8 mouse cellular contexts compared by ENCODE assay signal in genomic region chr7:103942730-103943129, GRCm38 (mm10). TPM values are rescaled to one million over a fixed set of nuclear protein-coding genes. Genes with fewer than 3 reads are reported as not detected.
A peak's percentile ranks its signal among the peaks of the same experiment; 100 is the strongest.
DNase-seq lines count a peak whose midpoint lies in the region; ATAC-seq lines count a peak whose summit lies in the region.

No protein-coding gene starts in this region.

- DNase-seq in kidney, adult 18-20 months = peak; percentile 13
- peak; percentile 73 for DNase-seq in CD4-positive, CD25-positive, alpha-beta regulatory T cell, adult 2 months (ENCODE audit: low read depth, low spot score)
- DNase-seq in adipocyte (ENCODE audit: low spot score) = peak; percentile 70
- DNase-seq in liver, embryonic 11.5 days (ENCODE audit: low spot score) = peak; percentile 56
- peak; percentile 59 for DNase-seq in retina, postnatal 1 day
- no peak for DNase-seq in Muller cell, postnatal 12 days (ENCODE audit: inconsistent ontology term)

- H3K27ac ChIP-seq in kidney, embryonic 16.5 days (ENCODE audit: low read length) = no peak overlapping the region
- no peak overlapping the region for H3K27ac ChIP-seq in heart, embryonic 12.5 days (ENCODE audit: poor library complexity, severe bottlenecking)
- H3K27ac ChIP-seq in liver, embryonic 11.5 days (ENCODE audit: low read depth, low read length) = no peak overlapping the region

- no peak overlapping the region for H3K9ac ChIP-seq in kidney, embryonic 16.5 days (replicated peaks; ENCODE audit: low read length)
- H3K9ac ChIP-seq in heart, embryonic 12.5 days = no peak overlapping the region
- no peak overlapping the region for H3K9ac ChIP-seq in liver, embryonic 11.5 days (ENCODE audit: low read depth, low read length)

- 28% methylated on average over 2 of the region's 2 CpGs for WGBS in kidney, embryonic 16.5 days
- 27% methylated on average over 2 of the region's 2 CpGs for WGBS in heart, embryonic 12.5 days
- WGBS in liver, embryonic 11.5 days = 17% methylated on average over 2 of the region's 2 CpGs

- no peaks in the 10 kb centered on the region for H3K36me3 ChIP-seq in kidney, embryonic 16.5 days (ENCODE audit: insufficient read depth, low read length)
- no peaks in the 10 kb centered on the region for H3K36me3 ChIP-seq in heart, embryonic 12.5 days
- no peaks in the 10 kb centered on the region for H3K36me3 ChIP-seq in liver, embryonic 11.5 days (ENCODE audit: control insufficient read depth, insufficient read depth, low read length)

- no peak overlapping the region for H3K4me2 ChIP-seq in kidney, embryonic 16.5 days (replicated peaks; ENCODE audit: low read depth, low read length)
- H3K4me2 ChIP-seq in heart, embryonic 12.5 days = no peak overlapping the region
- no peak overlapping the region for H3K4me2 ChIP-seq in liver, embryonic 11.5 days

- no peaks in the 10 kb centered on the region for H3K9me3 ChIP-seq in kidney, embryonic 16.5 days (ENCODE audit: low read length)
- no peaks in the 10 kb centered on the region for H3K9me3 ChIP-seq in heart, embryonic 12.5 days (replicated peaks)
- H3K9me3 ChIP-seq in liver, embryonic 11.5 days (ENCODE audit: control insufficient read depth, low read length) = no peaks in the 10 kb centered on the region

- ATAC-seq in kidney, embryonic 16.5 days (ENCODE audit: low FRiP score, low TSS enrichment) = no peak
- ATAC-seq in heart, embryonic 12.5 days (ENCODE audit: insufficient number of reproducible peaks, low FRiP score) = peak; percentile 36; the same call in 1 of the 2 replicates
- ATAC-seq in liver, embryonic 11.5 days (replicated peaks; ENCODE audit: low FRiP score) = peak; percentile 60

- H3K4me3 ChIP-seq in kidney, embryonic 16.5 days (ENCODE audit: low read length) = no peak overlapping the region
- no peak overlapping the region for H3K4me3 ChIP-seq in heart, embryonic 12.5 days
- H3K4me3 ChIP-seq in liver, embryonic 11.5 days (ENCODE audit: low read depth, low read length) = no peak overlapping the region

- no peaks in the 10 kb centered on the region for H3K27me3 ChIP-seq in kidney, embryonic 16.5 days (ENCODE audit: insufficient read depth, low read length)
- H3K27me3 ChIP-seq in heart, embryonic 12.5 days (replicated peaks) = no peaks in the 10 kb centered on the region
- no peaks in the 10 kb centered on the region for H3K27me3 ChIP-seq in liver, embryonic 11.5 days (replicated peaks; ENCODE audit: control insufficient read depth, insufficient read depth, low read length)

- H3K4me1 ChIP-seq in kidney, embryonic 16.5 days (ENCODE audit: insufficient read depth, low read length) = no peaks in the 10 kb centered on the region
- H3K4me1 ChIP-seq in heart, embryonic 12.5 days (replicated peaks) = no peaks in the 10 kb centered on the region
- H3K4me1 ChIP-seq in liver, embryonic 11.5 days (replicated peaks; ENCODE audit: control insufficient read depth, insufficient read depth, low read length) = no peaks in the 10 kb centered on the region

RNA-seq across cellular contexts. Expression of gene Olfr633, which starts 1.5 kb away (rescaled TPM):
- not detected in 2 replicates for polyA plus RNA-seq in kidney, embryonic 16.5 days (2015; fragmentation: Nextera tagmentation; extraction: Ambion mirVana)
- not detected in 2 replicates for polyA plus RNA-seq in heart, embryonic 12.5 days (2016; fragmentation: Nextera tagmentation; extraction: Ambion mirVana)
- polyA plus RNA-seq in liver, embryonic 11.5 days (2014; fragmentation: Nextera tagmentation; extraction: Ambion mirVana) = not detected in 2 replicates

RNA-seq across cellular contexts. Expression of gene Olfr632, which starts 8.6 kb away (rescaled TPM):
- polyA plus RNA-seq in kidney, embryonic 16.5 days (2015; fragmentation: Nextera tagmentation; extraction: Ambion mirVana) = not detected in 2 replicates
- polyA plus RNA-seq in heart, embryonic 12.5 days (2016; fragmentation: Nextera tagmentation; extraction: Ambion mirVana) = not detected in 2 replicates
- polyA plus RNA-seq in liver, embryonic 11.5 days (2014; fragmentation: Nextera tagmentation; extraction: Ambion mirVana) = 0.12 TPM in 1 of 2 replicates, not detected in the other

RNA-seq across cellular contexts. Expression of gene Olfr631, which starts 14.1 kb away (rescaled TPM):
- polyA plus RNA-seq in kidney, embryonic 16.5 days (2015; fragmentation: Nextera tagmentation; extraction: Ambion mirVana) = not detected in 2 replicates
- polyA plus RNA-seq in heart, embryonic 12.5 days (2016; fragmentation: Nextera tagmentation; extraction: Ambion mirVana) = not detected in 2 replicates
- polyA plus RNA-seq in liver, embryonic 11.5 days (2014; fragmentation: Nextera tagmentation; extraction: Ambion mirVana) = not detected in 2 replicates

RNA-seq across cellular contexts. Expression of gene Olfr635, which starts 28.2 kb away (rescaled TPM):
- 0.01 TPM in 2 replicates for polyA plus RNA-seq in kidney, embryonic 16.5 days (2015; fragmentation: Nextera tagmentation; extraction: Ambion mirVana)
- polyA plus RNA-seq in heart, embryonic 12.5 days (2016; fragmentation: Nextera tagmentation; extraction: Ambion mirVana) = not detected in 2 replicates
- polyA plus RNA-seq in liver, embryonic 11.5 days (2014; fragmentation: Nextera tagmentation; extraction: Ambion mirVana) = not detected in 2 replicates

RNA-seq across cellular contexts. Expression of gene Olfr65, which starts 39.4 kb away (rescaled TPM):
- not detected in 2 replicates for polyA plus RNA-seq in kidney, embryonic 16.5 days (2015; fragmentation: Nextera tagmentation; extraction: Ambion mirVana)
- not detected in 2 replicates for polyA plus RNA-seq in heart, embryonic 12.5 days (2016; fragmentation: Nextera tagmentation; extraction: Ambion mirVana)
- polyA plus RNA-seq in liver, embryonic 11.5 days (2014; fragmentation: Nextera tagmentation; extraction: Ambion mirVana) = not detected in 2 replicates
